Mouse (Mus musculus) forebrain, embryonic 14.5 days (tissue): Measurements from ENCODE around the gene Olfr477. TPM values are rescaled to one million over a fixed set of nuclear protein-coding genes. Genes with fewer than 3 reads are reported as not detected.
"Not testable (repeated sequence)": the region's sequence is repeated elsewhere in the genome, so short reads cannot be mapped to it uniquely, and the experiment has no call there.

Experiments
- ATAC-seq: fragments of 200-750 bp; cut with Nextera tagmentation; 2 replicates; pipeline ENCODE4 v1.8.0; 2017; ENCODE audit warnings: mild to moderate bottlenecking, moderate library complexity
- DNase-seq: peaks from one replicate; pipeline ENCODE4 v3.0.0-alpha.2; 2015; ENCODE audit warnings: low spot score
- H3K27ac ChIP-seq: fragments of 300-500 bp; sonication (generic); 2 replicates; pipeline ENCODE4 v1.5.1; 2014; ENCODE audit warnings: low read depth, mild to moderate bottlenecking, control low read depth, low read length, moderate library complexity
- H3K27me3 ChIP-seq: fragments of 300-500 bp; sonication (generic); replicated peaks from 2 replicates; pipeline ENCODE4 v1.6.1; 2014; ENCODE audit warnings: low read length, control low read depth, mixed read lengths; ENCODE audit not compliant: control insufficient read depth, insufficient read depth
- H3K36me3 ChIP-seq: fragments of 300-500 bp; sonication (generic); 2 replicates; pipeline ENCODE4 v1.6.1; 2014; ENCODE audit warnings: low read length, control low read depth; ENCODE audit not compliant: control insufficient read depth, insufficient read depth
- H3K4me1 ChIP-seq: fragments of 300-500 bp; sonication (generic); 2 replicates; pipeline ENCODE4 v1.6.1; 2014; ENCODE audit warnings: antibody characterized with exemption, low read length, control low read depth; ENCODE audit not compliant: control insufficient read depth, insufficient read depth
- H3K4me2 ChIP-seq: fragments of 300-500 bp; sonication (generic); 2 replicates; pipeline ENCODE4 v1.6.1; 2014; ENCODE audit warnings: mild to moderate bottlenecking, control low read depth, low read length
- H3K4me3 ChIP-seq: fragments of 300-500 bp; sonication (generic); 2 replicates; pipeline ENCODE4 v1.5.1; 2014; ENCODE audit warnings: low read depth, low read length, control low read depth
- H3K9ac ChIP-seq: fragments of 300-500 bp; sonication (generic); 2 replicates; pipeline ENCODE4 v1.6.1; 2014; ENCODE audit warnings: mild to moderate bottlenecking, low read length, control low read depth, moderate library complexity
- H3K9me3 ChIP-seq: fragments of 300-500 bp; sonication (generic); replicated peaks from 2 replicates; pipeline ENCODE4 v1.6.1; 2016; ENCODE audit warnings: low read length, control low read depth, mixed read lengths; ENCODE audit not compliant: control insufficient read depth
- WGBS: fragments of 180-500 bp; shearing (Covaris S2); extraction: QIAGEN DNeasy Blood & Tissue Kit; methylation state at CpG from one replicate; pipeline ENCODE4 v1.1.7; 2014; 5-methylcytosine and 5-hydroxymethylcytosine counted together
- polyA plus RNA-seq: library from polyadenylated mRNA; unstranded; fragments of >200 nt; fragmentation: Nextera tagmentation; extraction: Ambion mirVana; gene quantifications from 2 replicates; pipeline ENCODE4 v1.2.1, GENCODE M21; 2014

Olfr477 gene
- polyA plus RNA-seq, result not detected in 2 replicates

DNA sequence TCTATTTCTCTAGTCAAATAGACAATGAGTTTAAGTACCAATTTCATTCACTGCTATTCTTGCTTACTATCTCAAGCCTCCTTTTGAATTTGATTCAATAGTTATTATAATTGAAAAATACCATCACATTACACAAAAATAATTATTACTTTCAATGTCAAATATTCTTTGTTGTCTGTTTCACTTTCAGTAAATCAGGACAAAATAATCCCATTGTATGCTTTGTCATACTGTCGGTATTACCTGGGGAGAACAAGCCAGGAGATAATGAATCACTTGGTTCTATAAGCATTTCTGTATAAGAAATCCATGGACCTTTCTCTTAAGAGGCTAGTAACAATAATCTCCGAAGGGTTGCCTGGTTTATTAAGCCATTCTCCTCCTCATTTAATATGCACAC, at the start of gene Olfr477:
Olfr477 (plus strand) TSS at position 301 of the 400 bp plus-strand sequence.
- no peak for ATAC-seq
- WGBS, result 77% methylated on average over 2 of the region's 2 CpGs
- H3K9me3 ChIP-seq, result no peaks in the 10 kb centered on the region

DNA sequence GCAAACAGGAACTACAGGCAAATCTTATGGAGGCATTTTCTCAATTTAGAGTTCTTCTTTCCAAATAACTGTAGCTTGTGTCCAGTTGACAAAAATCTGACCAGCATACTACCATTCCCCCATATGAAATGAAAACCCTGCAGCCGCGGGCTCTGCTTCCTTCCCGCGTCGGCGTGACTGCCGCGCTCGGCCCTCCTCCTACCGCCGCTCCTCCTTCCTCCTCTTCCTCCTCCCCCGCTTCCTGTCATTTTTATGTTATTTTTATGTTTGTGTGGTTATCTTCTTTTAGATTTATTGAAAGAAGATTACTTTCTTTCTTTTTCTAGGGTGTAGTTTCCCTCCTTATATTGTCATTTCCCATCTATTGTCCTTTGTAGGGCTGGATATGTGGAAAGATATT, 34.0 kb upstream of the Olfr477 start:
- H3K27ac ChIP-seq, H3K9me3 ChIP-seq, H3K4me2 ChIP-seq, H3K27me3 ChIP-seq, H3K4me1 ChIP-seq, H3K9ac ChIP-seq, H3K36me3 ChIP-seq, DNase-seq, ATAC-seq, H3K4me3 ChIP-seq: not testable (repeated sequence)
- 97% methylated on average over 12 of the region's 12 CpGs for WGBS

More for the DNA sequence above, at the start of gene Olfr477:
- Histone ChIP-seq H3K36me3 (no peaks in the 10 kb centered on the region), H3K4me1 (no peaks in the 10 kb centered on the region), H3K4me3 (no peak within 1 kb of the TSS), H3K9ac (no peak within 1 kb of the TSS), H3K27ac (no peak within 1 kb of the TSS), H3K27me3 (no peaks in the 10 kb centered on the region), H3K4me2 (no peak within 1 kb of the TSS)
- DNase-seq, result no peak

GRCm38 (mm10) chr7:107954343-107954742, 32.1 kb upstream of the Olfr477 start, which contains the start of gene Olfr474:
Gene Olfr474 (plus strand): TSS chr7:107954643.
- Histone ChIP-seq H3K9ac (no peak within 1 kb of the TSS), H3K4me1 (no peaks in the 10 kb centered on the region), H3K27ac (no peak within 1 kb of the TSS), H3K27me3 (no peaks in the 10 kb centered on the region), H3K4me3 (no peak within 1 kb of the TSS), H3K9me3 (no peaks in the 10 kb centered on the region), H3K4me2 (no peak within 1 kb of the TSS), H3K36me3 (no peaks in the 10 kb centered on the region)
- DNase-seq (no peak), ATAC-seq (no peak)
- 88% methylated on average over 1 of the region's 1 CpGs for WGBS

GRCm38 (mm10) chr7:107964503-107964902, 22.0 kb upstream of the Olfr477 start, which contains the start of gene Olfr476:
Gene Olfr476 (plus strand): TSS chr7:107964803.
- Histone ChIP-seq H3K4me2 (no peak within 1 kb of the TSS), H3K4me1 (no peaks in the 10 kb centered on the region), H3K4me3 (no peak within 1 kb of the TSS), H3K9ac (no peak within 1 kb of the TSS), H3K27me3 (no peaks in the 10 kb centered on the region), H3K9me3 (no peaks in the 10 kb centered on the region), H3K36me3 (no peaks in the 10 kb centered on the region), H3K27ac (no peak within 1 kb of the TSS)
- 78% methylated on average over 1 of the region's 1 CpGs for WGBS
- ATAC-seq, result no peak
- no peak for DNase-seq

DNA sequence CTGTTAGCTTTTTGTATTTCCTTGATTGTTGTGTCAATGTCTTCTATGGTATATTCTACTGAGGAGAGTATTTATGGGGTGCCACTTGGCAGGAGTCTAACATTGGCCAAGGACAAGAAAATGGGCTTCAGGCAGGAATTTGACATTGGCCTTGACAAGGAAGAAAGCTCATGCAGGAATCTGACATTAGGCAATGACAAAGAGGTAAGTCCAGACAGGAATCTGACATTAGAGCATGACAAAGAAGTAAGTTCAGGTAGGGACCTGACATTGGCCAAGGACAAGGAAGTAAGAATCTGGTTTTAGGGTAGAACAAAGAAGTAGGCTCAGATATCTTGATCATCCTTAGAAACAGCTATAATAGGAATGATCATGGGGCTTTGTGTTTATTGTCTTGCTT, 27.8 kb downstream of the Olfr477 start:
- H3K27ac ChIP-seq, H3K27me3 ChIP-seq, H3K4me3 ChIP-seq, ATAC-seq, DNase-seq, H3K4me2 ChIP-seq, H3K4me1 ChIP-seq, H3K36me3 ChIP-seq, H3K9ac ChIP-seq, H3K9me3 ChIP-seq: not testable (repeated sequence)

- Histone ChIP-seq H3K4me2 (no peak within 1 kb of the TSS), H3K9me3 (no peaks in the 10 kb centered on the region), H3K27me3 (no peaks in the 10 kb centered on the region), H3K4me3 (no peak within 1 kb of the TSS), H3K4me1 (no peaks in the 10 kb centered on the region), H3K27ac (no peak within 1 kb of the TSS), H3K9ac (no peak within 1 kb of the TSS), H3K36me3 (no peaks in the 10 kb centered on the region)
- no peak for DNase-seq
- 77% methylated on average over 3 of the region's 3 CpGs for WGBS
- ATAC-seq, result no peak
Measured at GRCm38 (mm10) chr7:108033889-108034288, 47.4 kb downstream of the Olfr477 start, which contains the start of gene Olfr478. Gene Olfr478 (minus strand): TSS chr7:108033989.

Other genes starting within 250 kb of the Olfr477 start
- gene Cyb5r2, start 228.7 kb upstream of the Olfr477 start, polyA plus RNA-seq, result 0.10 TPM in 1 of 2 replicates, not detected in the other
- not detected in 2 replicates for gene Ovch2, start 185.5 kb upstream of the Olfr477 start, polyA plus RNA-seq
- gene Olfr467, start 174.4 kb upstream of the Olfr477 start, polyA plus RNA-seq, result not detected in 2 replicates
- gene Olfr469, start 161.2 kb upstream of the Olfr477 start, polyA plus RNA-seq, result not detected in 2 replicates
- not detected in 2 replicates for gene Olfr470, start 139.2 kb upstream of the Olfr477 start, polyA plus RNA-seq
- gene Olfr472, start 88.8 kb upstream of the Olfr477 start, polyA plus RNA-seq, result not detected in 2 replicates
- gene Olfr473, start 56.2 kb upstream of the Olfr477 start, polyA plus RNA-seq, result not detected in 2 replicates
- not detected in 2 replicates for gene Olfr474, start 32.0 kb upstream of the Olfr477 start, polyA plus RNA-seq
- not detected in 2 replicates for gene Olfr476, start 21.9 kb upstream of the Olfr477 start, polyA plus RNA-seq
- not detected in 2 replicates for gene Olfr478, start 47.3 kb downstream of the Olfr477 start, polyA plus RNA-seq
- not detected in 2 replicates for gene Olfr479, start 64.0 kb downstream of the Olfr477 start, polyA plus RNA-seq
- not detected in 2 replicates for gene Olfr480, start 80.7 kb downstream of the Olfr477 start, polyA plus RNA-seq
- gene Olfr481, start 93.2 kb downstream of the Olfr477 start, polyA plus RNA-seq, result not detected in 2 replicates
- gene Olfr482, start 110.9 kb downstream of the Olfr477 start, polyA plus RNA-seq, result 0.13 TPM in 1 of 2 replicates, not detected in the other
- not detected in 2 replicates for gene Olfr483, start 114.2 kb downstream of the Olfr477 start, polyA plus RNA-seq
- not detected in 2 replicates for gene Olfr484, start 140.8 kb downstream of the Olfr477 start, polyA plus RNA-seq
- gene Olfr485, start 173.2 kb downstream of the Olfr477 start, polyA plus RNA-seq, result not detected in 2 replicates
- gene Olfr486, start 186.0 kb downstream of the Olfr477 start, polyA plus RNA-seq, result not detected in 2 replicates
- not detected in 2 replicates for gene Olfr487, start 227.9 kb downstream of the Olfr477 start, polyA plus RNA-seq